Mouse (Mus musculus) midbrain, postnatal 0 days (tissue): ENCODE results near the gene Bend5. TPM values are rescaled to one million over a fixed set of nuclear protein-coding genes. Genes with fewer than 3 reads are reported as not detected.

ENCODE experiments used
- ATAC-seq: fragments of 200-750 bp; cut with Nextera tagmentation; 2 replicates; pipeline ENCODE4 v1.8.0; 2017; ENCODE audit warnings: moderate number of reproducible peaks, mild to moderate bottlenecking, moderate TSS enrichment, moderate library complexity; ENCODE audit not compliant: low FRiP score
- DNase-seq: peaks from one replicate; pipeline ENCODE4 v3.0.0-alpha.2; 2015; ENCODE audit warnings: low spot score
- H3K27ac ChIP-seq: fragments of 300-500 bp; sonication (generic); 2 replicates; pipeline ENCODE4 v1.5.1; 2014; ENCODE audit warnings: low read depth, mild to moderate bottlenecking, low read length, mixed read lengths
- H3K27me3 ChIP-seq: fragments of 300-500 bp; sonication (generic); 2 replicates; pipeline ENCODE4 v1.6.1; 2014; ENCODE audit warnings: low read length, control low read depth, mixed read lengths; ENCODE audit not compliant: insufficient read depth
- H3K36me3 ChIP-seq: fragments of 300-500 bp; sonication (generic); 2 replicates; pipeline ENCODE4 v1.6.1; 2014; ENCODE audit warnings: low read length, control low read depth, mixed read lengths; ENCODE audit not compliant: insufficient read depth
- H3K4me1 ChIP-seq: fragments of 300-500 bp; sonication (generic); 2 replicates; pipeline ENCODE4 v1.6.1; 2014; ENCODE audit warnings: mild to moderate bottlenecking, control low read depth, antibody characterized with exemption, low read length, mixed read lengths; ENCODE audit not compliant: insufficient read depth
- H3K4me2 ChIP-seq: fragments of 300-500 bp; sonication (generic); 2 replicates; pipeline ENCODE4 v1.6.1; 2014; ENCODE audit warnings: low read depth, mild to moderate bottlenecking, low read length, mixed read lengths; ENCODE audit not compliant: poor library complexity, severe bottlenecking
- H3K4me3 ChIP-seq: fragments of 300-500 bp; sonication (generic); 2 replicates; pipeline ENCODE4 v1.5.1; 2014; ENCODE audit warnings: low read depth, mild to moderate bottlenecking, low read length, moderate library complexity
- H3K9ac ChIP-seq: fragments of 300-500 bp; sonication (generic); replicated peaks from 2 replicates; pipeline ENCODE4 v1.6.1; 2014; ENCODE audit warnings: mild to moderate bottlenecking, low read length, moderate library complexity, mixed read lengths; ENCODE audit not compliant: poor library complexity, severe bottlenecking
- H3K9me3 ChIP-seq: fragments of 300-500 bp; sonication (generic); 2 replicates; pipeline ENCODE4 v1.6.1; 2016; ENCODE audit warnings: low read length, control low read depth
- CTCF ChIP-seq: IDR thresholded peaks from 2 replicates; pipeline ENCODE4 v1.5.1; 2016; ENCODE audit warnings: antibody characterized with exemption, mild to moderate bottlenecking
- WGBS: fragments of 180-500 bp; shearing (Covaris S2); extraction: QIAGEN DNeasy Blood & Tissue Kit; methylation state at CpG from one replicate; pipeline ENCODE4 v1.1.7; 2014; 5-methylcytosine and 5-hydroxymethylcytosine counted together
- polyA plus RNA-seq: library from polyadenylated mRNA; unstranded; fragments of >200 nt; fragmentation: Nextera tagmentation; extraction: Ambion mirVana; gene quantifications from 2 replicates; pipeline ENCODE4 v1.2.1, GENCODE M21; 2015
- total RNA-seq: library from RNA; depleted of rRNA; stranded (reverse); fragments of >200 nt; gene quantifications from 2 replicates; pipeline ENCODE4 v1.2.3, GENCODE M21; 2014

Gene Bend5
- total and polyA plus RNA-seq, 2 experiments from 2014 or later: 50.8 to 65.1 TPM

- no peak for TF ChIP-seq CTCF
- Histone ChIP-seq H3K9ac (no peak overlapping the region), H3K27me3 (no peaks in the 10 kb centered on the region), H3K27ac (no peak overlapping the region), H3K4me3 (no peak overlapping the region), H3K36me3 (0 out of 2 replicates have a peak, but pooled peaks cover 2% of the 10 kb centered on the region), H3K9me3 (no peaks in the 10 kb centered on the region), H3K4me2 (no peak overlapping the region), H3K4me1 (no peaks in the 10 kb centered on the region)
- 97% methylated on average over 1 of the region's 1 CpGs for WGBS
- ATAC-seq (no peak), DNase-seq (no peak)
These were observed 9.7 kb downstream of the Bend5 start for GRCm38 (mm10) chr4:111424371-111424950.

- no peaks in the 10 kb centered on the region for H3K4me1 ChIP-seq
- no peaks in the 10 kb centered on the region for H3K27me3 ChIP-seq
- no peak overlapping the region for H3K4me2 ChIP-seq
- no peaks in the 10 kb centered on the region for H3K9me3 ChIP-seq
- 0 out of 2 replicates have a peak, but pooled peaks cover 2% of the 10 kb centered on the region for H3K36me3 ChIP-seq
- no peak overlapping the region for H3K9ac ChIP-seq
- ATAC-seq (no peak), DNase-seq (no peak)
- TF ChIP-seq CTCF: no peak
- no peak overlapping the region for H3K27ac ChIP-seq
- no peak overlapping the region for H3K4me3 ChIP-seq
- WGBS: 76% methylated on average over 6 of the region's 6 CpGs
These were observed 10.4 kb downstream of the Bend5 start for GRCm38 (mm10) chr4:111425170-111425569.

- Histone ChIP-seq H3K27me3 (no peaks in the 10 kb centered on the region), H3K4me3 (no peak overlapping the region), H3K9ac (no peak overlapping the region), H3K4me2 (no peak overlapping the region), H3K27ac (no peak overlapping the region), H3K9me3 (no peaks in the 10 kb centered on the region), H3K4me1 (no peaks in the 10 kb centered on the region), H3K36me3 (peaks cover 19% of the 10 kb centered on the region; the same call in 1 of the 2 replicates)
- ATAC-seq (no peak), DNase-seq (no peak)
- WGBS: 95% methylated on average over 2 of the region's 2 CpGs
- no peak for TF ChIP-seq CTCF
These were observed 16.4 kb downstream of the Bend5 start for GRCm38 (mm10) chr4:111431186-111431585.

- Histone ChIP-seq H3K4me1 (no peaks in the 10 kb centered on the region), H3K27me3 (no peaks in the 10 kb centered on the region), H3K27ac (no peak overlapping the region), H3K4me3 (no peak overlapping the region), H3K36me3 (peaks cover 27% of the 10 kb centered on the region; the same call in 1 of the 2 replicates), H3K9ac (no peak overlapping the region), H3K4me2 (no peak overlapping the region), H3K9me3 (no peaks in the 10 kb centered on the region)
- no peak for TF ChIP-seq CTCF
- no peak for ATAC-seq
- no peak for DNase-seq
- 78% methylated on average over 5 of the region's 5 CpGs for WGBS
These were observed 17.2 kb downstream of the Bend5 start for GRCm38 (mm10) chr4:111432013-111432412.

GRCm38 (mm10) chr4:111432417-111432816 is 17.6 kb downstream of the Bend5 start:
- H3K4me3 ChIP-seq: no peak overlapping the region
- no peak for DNase-seq
- TF ChIP-seq CTCF: no peak
- H3K27me3 ChIP-seq: no peaks in the 10 kb centered on the region
- no peaks in the 10 kb centered on the region for H3K4me1 ChIP-seq
- no peak overlapping the region for H3K9ac ChIP-seq
- H3K4me2 ChIP-seq: no peak overlapping the region
- ATAC-seq: no peak
- no peak overlapping the region for H3K27ac ChIP-seq
- no peaks in the 10 kb centered on the region for H3K9me3 ChIP-seq
- WGBS: 86% methylated on average over 5 of the region's 5 CpGs
- peaks cover 29% of the 10 kb centered on the region; the same call in 1 of the 2 replicates for H3K36me3 ChIP-seq

GRCm38 (mm10) chr4:111441709-111442108 is 26.9 kb downstream of the Bend5 start:
- no peak overlapping the region for H3K4me2 ChIP-seq
- no peak for ATAC-seq
- WGBS: 71% methylated on average over 1 of the region's 1 CpGs
- H3K4me3 ChIP-seq: no peak overlapping the region
- H3K4me1 ChIP-seq: 0 out of 2 replicates have a peak, but pooled peaks cover 6% of the 10 kb centered on the region
- DNase-seq: no peak
- H3K27me3 ChIP-seq: no peaks in the 10 kb centered on the region
- TF ChIP-seq CTCF: no peak
- H3K27ac ChIP-seq: no peak overlapping the region
- no peak overlapping the region for H3K9ac ChIP-seq
- no peaks in the 10 kb centered on the region for H3K9me3 ChIP-seq
- H3K36me3 ChIP-seq: peaks cover 5% of the 10 kb centered on the region; the same call in 1 of the 2 replicates
